Mouse (Mus musculus) olfactory bulb, adult 2 months (tissue): ENCODE measurements around the gene 4933427D14Rik.

Source experiments
- CTCF ChIP-seq: fragments of 200-500 bp; IDR thresholded peaks from 2 replicates; pipeline ENCODE4 v1.5.1; 2012; ENCODE audit warnings: low read depth, mild to moderate bottlenecking, low read length, moderate library complexity; ENCODE audit not compliant: insufficient read depth
- POLR2A ChIP-seq: fragments of 200-500 bp; IDR thresholded peaks from 2 replicates; pipeline ENCODE4 v1.6.1; 2012; ENCODE audit warnings: mild to moderate bottlenecking, low read depth, low read length, moderate library complexity; ENCODE audit not compliant: insufficient read depth

GRCm38 (mm10) chr11:72155186-72155980, 51.9 kb downstream of the 4933427D14Rik start:
- no peak for TF ChIP-seq CTCF
- TF ChIP-seq POLR2A = no peak
